Mouse (Mus musculus): Measurements from ENCODE around the gene Gm43518.

DNA sequence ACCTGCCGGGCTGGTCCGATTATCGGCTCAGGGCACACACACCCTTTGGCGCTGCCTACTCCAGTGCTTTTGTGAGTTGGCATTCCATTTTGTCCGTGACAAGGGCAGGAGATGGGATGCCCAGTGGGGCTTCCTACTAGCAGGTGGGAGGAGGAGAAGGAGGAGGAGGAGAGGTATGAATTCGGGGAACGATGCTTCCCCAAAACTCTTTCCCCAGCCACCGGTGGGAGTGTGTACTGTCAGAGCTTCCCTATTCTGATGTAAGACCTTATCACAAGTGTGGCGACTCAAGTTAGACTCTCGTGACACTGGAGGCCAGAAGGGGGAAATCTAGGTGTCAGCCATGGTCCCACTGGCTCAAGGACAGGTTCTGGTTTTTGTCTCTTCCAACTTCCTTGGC lies 42.9 kb upstream of the Gm43518 start:
- TF ChIP-seq POLR2A (IDR thresholded peaks at IDR 0.05; ENCODE audit: borderline replicate concordance, low read depth, low read length) (no peak), CTCF (IDR thresholded peaks at IDR 0.05; ENCODE audit: low read depth, low read length) (no peak)
